Mouse (Mus musculus) embryonic facial prominence, embryonic 13.5 days (tissue): ENCODE results near the gene Ugt1a7c. TPM values are rescaled to one million over a fixed set of nuclear protein-coding genes. Genes with fewer than 3 reads are reported as not detected.
A peak's percentile ranks its signal among the peaks of the same experiment; 100 is the strongest.

Experiments used
- ATAC-seq: fragments of 200-750 bp; cut with Nextera tagmentation; 2 replicates; pipeline ENCODE4 v1.8.0; 2017; ENCODE audit warnings: low read depth; ENCODE audit not compliant: insufficient number of reproducible peaks, insufficient read depth, low FRiP score, low TSS enrichment
- H3K27ac ChIP-seq: fragments of 300-500 bp; sonication (generic); 2 replicates; pipeline ENCODE4 v1.5.1; 2015; ENCODE audit warnings: moderate library complexity, mild to moderate bottlenecking, inconsistent platforms
- H3K27me3 ChIP-seq: fragments of 300-500 bp; sonication (generic); 2 replicates; pipeline ENCODE4 v1.6.1; 2015; ENCODE audit warnings: mild to moderate bottlenecking, inconsistent platforms
- H3K36me3 ChIP-seq: fragments of 300-500 bp; sonication (generic); 2 replicates; pipeline ENCODE4 v1.6.1; 2015; ENCODE audit warnings: mild to moderate bottlenecking, inconsistent platforms
- H3K4me1 ChIP-seq: fragments of 300-500 bp; sonication (generic); 2 replicates; pipeline ENCODE4 v1.6.1; 2015; ENCODE audit warnings: inconsistent platforms
- H3K4me2 ChIP-seq: fragments of 300-500 bp; sonication (generic); 2 replicates; pipeline ENCODE4 v1.6.1; 2015; ENCODE audit warnings: moderate library complexity, mild to moderate bottlenecking, inconsistent platforms
- H3K4me3 ChIP-seq: fragments of 300-500 bp; sonication (generic); 2 replicates; pipeline ENCODE4 v1.5.1; 2015; ENCODE audit warnings: mild to moderate bottlenecking, inconsistent platforms
- H3K9ac ChIP-seq: fragments of 300-500 bp; sonication (generic); 2 replicates; pipeline ENCODE4 v1.6.1; 2015; ENCODE audit warnings: mild to moderate bottlenecking, inconsistent platforms
- H3K9me3 ChIP-seq: fragments of 300-500 bp; sonication (generic); 2 replicates; pipeline ENCODE4 v1.6.1; 2016; ENCODE audit warnings: inconsistent platforms
- WGBS: fragments of 180-500 bp; shearing (Covaris S2); methylation state at CpG from one replicate; pipeline ENCODE4 v1.1.7; 2015; ENCODE audit warnings: mixed read lengths; 5-methylcytosine and 5-hydroxymethylcytosine counted together
- polyA plus RNA-seq: library from polyadenylated mRNA; unstranded; fragments of >200 nt; fragmentation: Nextera tagmentation; extraction: Ambion mirVana; gene quantifications from 2 replicates; pipeline ENCODE4 v1.2.1, GENCODE M21; 2015

The Ugt1a7c gene
- polyA plus RNA-seq, 1 experiment from 2014 or later = 1.6 TPM

DNA sequence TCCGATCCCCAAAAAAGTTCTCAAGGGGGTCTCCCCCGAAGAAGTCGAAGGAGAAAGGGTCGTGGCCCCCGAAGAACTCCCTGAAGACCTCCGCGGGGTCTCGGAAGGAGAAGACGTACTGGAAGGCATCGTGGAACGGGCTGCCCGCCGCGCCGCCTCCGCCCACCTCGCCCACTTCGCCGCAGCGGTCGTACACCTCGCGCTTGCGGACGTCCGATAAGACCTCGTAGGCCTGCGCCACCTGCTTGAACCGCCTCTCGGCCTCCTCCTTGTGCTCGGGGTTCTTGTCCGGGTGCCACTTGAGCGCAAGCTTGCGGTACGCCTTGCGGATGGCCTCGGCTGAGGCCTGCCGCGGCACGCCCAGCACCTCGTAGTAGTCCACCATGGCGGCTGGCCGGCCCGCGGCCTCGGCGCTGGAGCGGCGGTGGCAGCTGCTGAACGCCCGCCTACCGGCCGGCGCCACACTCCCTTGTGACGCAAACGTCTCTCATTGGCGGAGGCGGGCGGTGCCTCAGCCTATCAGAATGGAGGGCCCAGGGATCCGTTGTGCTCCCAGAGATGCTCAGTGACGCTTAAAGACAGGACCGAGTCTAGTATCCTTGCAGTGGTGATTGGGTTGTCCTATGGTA, 110.5 kb downstream of the Ugt1a7c start, which contains the start of gene Dnajb3:
TSS of gene Dnajb3 (minus strand) at position 489 of the 629 bp plus-strand sequence.
- H3K27ac ChIP-seq = no peak within 1 kb of the TSS
- H3K4me3 ChIP-seq = peak within 1 kb of the TSS; percentile 52
- ATAC-seq = peak; percentile 94
- WGBS = 7% methylated on average over 62 of the region's 62 CpGs
- H3K9me3 ChIP-seq = peaks cover 10% of the 10 kb centered on the region
- H3K27me3 ChIP-seq = no peaks in the 10 kb centered on the region
- H3K36me3 ChIP-seq = no peaks in the 10 kb centered on the region
- H3K4me1 ChIP-seq = 0 out of 2 replicates have a peak, but pooled peaks cover 8% of the 10 kb centered on the region
- H3K9ac ChIP-seq = peak within 1 kb of the TSS; percentile 77
- peak within 1 kb of the TSS; percentile 83 for H3K4me2 ChIP-seq

DNA sequence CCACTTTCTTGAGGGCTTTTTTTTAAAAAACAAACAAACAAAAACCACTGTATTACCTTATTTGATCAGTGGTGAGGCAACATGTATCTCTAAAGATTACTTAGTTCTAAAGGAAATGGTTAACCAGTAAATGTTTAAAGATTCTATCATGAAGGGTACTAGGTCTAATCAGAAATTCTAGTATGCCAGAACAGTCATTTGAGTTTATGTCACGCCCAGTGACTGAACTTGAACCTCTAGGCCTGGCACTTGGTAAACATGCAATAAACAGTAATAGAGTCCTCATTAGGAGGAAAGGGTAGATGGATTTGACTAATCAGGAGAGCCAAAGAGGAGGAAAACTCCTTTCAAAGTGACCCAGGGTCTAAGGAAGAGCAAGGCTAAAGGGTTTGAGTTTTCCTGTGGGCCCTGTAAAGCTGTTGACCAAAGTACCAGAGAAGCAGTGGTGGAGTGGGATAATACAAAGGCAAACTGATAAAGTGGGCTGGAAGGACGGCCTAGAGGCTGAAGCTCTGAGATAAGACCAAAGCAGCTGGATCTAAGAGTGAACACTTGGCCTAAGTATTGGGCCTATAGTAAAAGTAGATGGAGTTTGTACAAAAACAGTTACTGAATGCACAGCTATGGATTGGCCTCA, 112.1 kb downstream of the Ugt1a7c start:
- H3K9me3 ChIP-seq = peaks cover 17% of the 10 kb centered on the region
- no peak overlapping the region for H3K27ac ChIP-seq
- WGBS = 76% methylated on average over 2 of the region's 2 CpGs
- H3K36me3 ChIP-seq = no peaks in the 10 kb centered on the region
- 0 out of 2 replicates have a peak, but pooled peaks cover 8% of the 10 kb centered on the region for H3K4me1 ChIP-seq
- no peak overlapping the region for H3K4me3 ChIP-seq
- no peak overlapping the region for H3K9ac ChIP-seq
- no peak for ATAC-seq
- H3K27me3 ChIP-seq = no peaks in the 10 kb centered on the region
- no peak overlapping the region for H3K4me2 ChIP-seq

DNA sequence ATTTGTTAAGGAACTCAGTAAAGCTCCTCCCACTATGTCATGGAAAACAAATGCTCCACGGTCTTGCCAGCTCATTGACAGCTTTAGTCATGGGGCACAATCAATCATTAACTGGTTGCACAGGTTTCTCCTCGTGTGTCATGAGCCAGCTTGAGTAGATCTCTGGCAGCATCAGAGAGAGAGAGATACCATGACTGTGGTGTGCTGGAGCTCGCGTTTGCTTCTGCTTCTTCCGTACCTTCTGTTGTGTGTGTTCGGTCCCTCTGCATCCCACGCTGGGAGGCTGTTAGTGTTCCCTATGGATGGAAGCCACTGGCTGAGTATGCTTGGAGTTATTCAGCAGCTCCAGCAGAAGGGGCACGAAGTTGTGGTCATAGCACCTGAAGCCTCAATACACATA, 117.0 kb downstream of the Ugt1a7c start, which contains the start of gene Ugt1a1:
TSS of gene Ugt1a1 (plus strand) at position 148 of the 400 bp plus-strand sequence.
- no peaks in the 10 kb centered on the region for H3K4me1 ChIP-seq
- H3K9me3 ChIP-seq = peaks cover 53% of the 10 kb centered on the region
- H3K27ac ChIP-seq = no peak within 1 kb of the TSS
- H3K36me3 ChIP-seq = no peaks in the 10 kb centered on the region
- H3K9ac ChIP-seq = no peak within 1 kb of the TSS
- no peak within 1 kb of the TSS for H3K4me3 ChIP-seq
- 67% methylated on average over 8 of the region's 8 CpGs for WGBS
- no peak for ATAC-seq
- H3K4me2 ChIP-seq = no peak within 1 kb of the TSS
- no peaks in the 10 kb centered on the region for H3K27me3 ChIP-seq

DNA sequence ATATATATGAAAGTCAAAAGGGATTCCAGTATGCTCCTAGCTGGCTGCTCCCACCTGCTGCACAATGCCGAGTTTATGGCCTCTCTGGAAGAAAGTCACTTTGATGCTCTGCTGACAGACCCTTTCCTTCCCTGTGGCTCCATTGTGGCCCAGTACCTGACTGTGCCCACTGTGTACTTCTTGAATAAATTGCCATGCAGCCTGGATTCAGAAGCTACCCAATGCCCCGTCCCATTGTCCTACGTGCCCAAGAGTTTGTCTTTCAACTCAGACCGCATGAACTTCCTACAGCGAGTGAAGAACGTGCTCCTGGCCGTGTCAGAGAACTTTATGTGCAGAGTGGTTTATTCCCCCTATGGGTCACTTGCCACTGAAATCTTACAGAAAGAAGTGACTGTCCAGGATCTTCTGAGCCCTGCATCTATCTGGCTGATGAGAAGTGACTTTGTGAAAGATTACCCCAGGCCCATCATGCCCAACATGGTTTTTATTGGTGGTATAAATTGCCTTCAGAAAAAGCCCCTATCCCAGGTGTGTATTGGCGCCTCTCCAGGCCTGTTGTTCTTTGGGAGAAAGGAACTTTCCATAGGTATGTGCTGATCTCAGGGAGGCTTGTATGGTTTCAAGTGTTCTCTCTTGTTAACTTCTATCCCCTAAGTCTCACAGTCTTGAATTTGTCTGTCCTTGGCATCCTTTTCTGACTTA, 117.6 kb downstream of the Ugt1a7c start:
- Histone ChIP-seq H3K27ac (no peak overlapping the region), H3K4me2 (no peak overlapping the region), H3K36me3 (no peaks in the 10 kb centered on the region), H3K9ac (no peak overlapping the region), H3K4me1 (no peaks in the 10 kb centered on the region), H3K4me3 (no peak overlapping the region), H3K9me3 (peaks cover 60% of the 10 kb centered on the region), H3K27me3 (no peaks in the 10 kb centered on the region)
- WGBS = 59% methylated on average over 8 of the region's 8 CpGs
- peak; percentile 8; the same call in 1 of the 2 replicates for ATAC-seq

DNA sequence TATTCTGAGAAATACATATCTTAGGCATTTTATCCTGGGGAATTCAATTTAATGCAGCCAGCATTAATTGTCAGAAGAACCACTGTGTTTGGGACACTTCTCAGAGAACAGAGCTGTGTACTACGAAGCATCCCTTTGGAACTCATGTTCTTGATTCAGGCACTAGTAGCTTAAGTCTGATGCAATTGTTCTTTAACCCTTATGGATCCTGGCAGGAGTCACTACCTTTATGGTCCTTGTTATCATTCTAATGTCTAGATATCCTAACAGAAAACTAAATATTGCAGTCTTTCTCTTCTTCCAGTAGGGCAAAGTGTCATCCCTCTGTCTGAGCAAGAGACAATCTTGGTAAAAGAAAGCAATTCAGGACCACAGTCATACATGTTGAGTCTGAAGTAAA, 118.2 kb downstream of the Ugt1a7c start:
- WGBS = 83% methylated on average over 1 of the region's 1 CpGs
- Histone ChIP-seq H3K27me3 (no peaks in the 10 kb centered on the region), H3K4me3 (no peak overlapping the region), H3K4me2 (no peak overlapping the region), H3K9ac (no peak overlapping the region), H3K27ac (no peak overlapping the region), H3K9me3 (peaks cover 62% of the 10 kb centered on the region), H3K4me1 (no peaks in the 10 kb centered on the region), H3K36me3 (no peaks in the 10 kb centered on the region)
- no peak for ATAC-seq

DNA sequence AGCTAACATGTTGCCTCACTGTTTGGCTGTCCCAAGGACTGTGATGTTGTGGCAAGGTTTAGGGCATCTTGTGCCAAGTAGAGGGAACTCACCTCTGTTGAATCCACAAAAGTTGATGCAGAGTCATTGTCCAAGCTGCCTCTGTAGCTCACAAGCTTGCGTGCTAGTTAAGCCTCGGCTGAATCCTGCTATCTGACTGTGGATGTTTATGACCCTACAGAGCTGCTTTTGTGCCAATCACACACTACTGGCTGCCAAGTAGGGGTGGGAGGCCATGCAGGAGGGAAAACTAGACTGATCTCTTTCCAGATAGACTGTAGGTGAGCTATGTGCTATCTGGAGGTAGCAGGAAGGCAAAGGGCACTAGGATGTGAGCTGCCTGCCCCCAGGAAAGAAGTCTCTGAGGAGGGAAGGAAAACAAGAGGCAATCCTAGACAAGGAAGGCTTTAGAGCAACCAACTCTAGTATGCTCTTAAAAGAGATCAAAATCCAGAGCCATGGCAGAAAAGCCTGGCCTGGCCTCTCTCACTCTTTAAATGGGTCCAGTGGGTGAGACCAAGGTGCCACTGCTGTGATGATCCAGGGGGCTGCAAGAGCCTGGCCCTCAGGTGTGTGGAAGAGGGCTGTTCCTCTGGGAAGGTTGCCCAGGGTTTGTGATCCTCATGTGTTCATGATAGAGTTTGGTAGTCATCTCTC, 119.1 kb downstream of the Ugt1a7c start:
- H3K9ac ChIP-seq = no peak overlapping the region
- 79% methylated on average over 2 of the region's 2 CpGs for WGBS
- no peaks in the 10 kb centered on the region for H3K36me3 ChIP-seq
- H3K27ac ChIP-seq = no peak overlapping the region
- ATAC-seq = 0 out of 2 replicates have a peak, but pooled peaks have one; percentile 1
- no peak overlapping the region for H3K4me2 ChIP-seq
- no peak overlapping the region for H3K4me3 ChIP-seq
- peaks cover 62% of the 10 kb centered on the region for H3K9me3 ChIP-seq
- no peaks in the 10 kb centered on the region for H3K4me1 ChIP-seq
- no peaks in the 10 kb centered on the region for H3K27me3 ChIP-seq

DNA sequence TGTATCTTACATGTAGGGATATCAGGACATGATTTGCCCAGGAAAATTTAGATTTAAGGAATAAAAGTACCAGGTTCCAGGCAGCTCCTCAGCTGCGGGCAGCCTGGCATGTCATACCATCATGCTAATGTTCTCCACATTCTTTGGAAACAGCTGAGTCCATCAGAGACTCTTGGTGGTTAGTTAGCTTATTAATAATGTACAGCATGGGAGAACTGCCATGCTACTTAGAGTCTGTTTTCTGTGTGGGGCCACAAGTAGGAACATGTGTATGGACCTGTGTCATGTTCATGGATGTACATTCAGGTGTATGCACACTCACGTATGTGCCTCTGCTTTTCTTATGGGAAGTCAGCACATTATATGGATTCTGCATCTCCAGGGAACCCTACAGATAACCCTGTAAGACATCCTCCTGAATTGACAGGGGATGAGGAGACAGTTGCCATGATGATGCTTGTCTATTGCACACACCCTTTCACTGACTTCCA, 119.6 kb downstream of the Ugt1a7c start:
- Histone ChIP-seq H3K9ac (no peak overlapping the region), H3K9me3 (peaks cover 62% of the 10 kb centered on the region), H3K4me1 (no peaks in the 10 kb centered on the region), H3K36me3 (no peaks in the 10 kb centered on the region), H3K4me2 (no peak overlapping the region), H3K4me3 (no peak overlapping the region), H3K27ac (no peak overlapping the region), H3K27me3 (no peaks in the 10 kb centered on the region)
- ATAC-seq = no peak
- WGBS = 75% methylated on average over 2 of the region's 2 CpGs

DNA sequence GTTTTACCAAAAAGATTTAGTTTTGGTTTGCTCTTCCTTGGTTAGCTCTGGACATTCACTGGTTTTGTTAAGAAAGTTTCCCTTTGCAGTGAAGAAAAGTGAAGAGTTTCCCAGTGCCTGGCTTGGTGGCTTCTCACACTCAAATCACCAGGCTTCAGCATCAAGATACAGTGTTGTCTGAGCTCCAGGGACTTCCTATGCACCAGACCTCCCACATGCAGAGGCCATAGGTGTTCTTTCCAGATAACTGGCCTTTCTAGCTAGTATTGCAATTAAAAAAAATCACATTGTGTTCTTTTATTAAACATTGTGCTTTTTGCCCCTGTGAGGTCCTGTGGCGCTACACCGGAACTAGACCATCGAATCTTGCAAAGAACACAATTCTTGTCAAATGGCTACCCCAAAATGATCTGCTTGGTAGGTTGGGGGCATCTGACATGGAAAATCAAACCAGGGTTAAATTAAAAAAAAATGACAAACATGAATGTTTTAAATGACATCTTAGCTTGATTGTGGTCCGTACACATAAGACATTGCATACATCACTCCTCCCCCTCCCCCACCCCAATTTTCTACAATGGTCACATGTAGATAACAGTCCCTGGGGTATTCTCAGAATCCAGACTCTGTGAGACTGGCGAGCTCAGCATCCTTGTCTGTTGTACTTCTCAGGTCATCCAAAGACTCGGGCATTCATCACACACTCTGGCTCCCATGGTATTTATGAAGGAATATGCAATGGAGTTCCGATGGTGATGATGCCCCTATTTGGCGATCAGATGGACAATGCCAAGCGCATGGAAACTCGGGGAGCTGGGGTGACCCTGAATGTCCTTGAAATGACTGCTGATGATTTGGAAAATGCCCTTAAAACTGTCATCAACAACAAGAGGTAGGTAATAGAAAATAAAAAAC, 120.9 kb downstream of the Ugt1a7c start:
- Histone ChIP-seq H3K4me2 (no peak overlapping the region), H3K36me3 (no peaks in the 10 kb centered on the region), H3K9me3 (peaks cover 60% of the 10 kb centered on the region), H3K27me3 (no peaks in the 10 kb centered on the region), H3K27ac (no peak overlapping the region), H3K4me1 (no peaks in the 10 kb centered on the region), H3K4me3 (no peak overlapping the region), H3K9ac (no peak overlapping the region)
- ATAC-seq = no peak
- WGBS = 70% methylated on average over 10 of the region's 10 CpGs

DNA sequence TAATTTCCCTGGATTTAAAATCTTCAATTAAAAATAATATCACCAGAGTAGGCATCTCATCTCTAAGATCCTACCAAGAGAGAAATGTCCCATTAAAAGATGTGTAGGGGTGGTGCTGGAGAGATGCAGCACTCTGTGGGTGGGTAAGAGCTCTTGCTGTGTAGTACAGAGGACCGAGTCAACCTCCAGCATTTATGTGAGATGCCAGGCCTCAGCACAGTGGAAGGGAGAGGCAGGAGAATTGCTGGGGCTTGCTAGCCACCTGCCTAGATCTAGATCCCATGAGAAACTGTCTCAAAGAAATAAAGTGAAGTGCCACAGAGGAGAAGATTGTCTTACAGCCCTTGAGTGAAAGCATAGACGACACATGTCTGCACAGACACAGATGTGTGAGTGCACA, 121.7 kb downstream of the Ugt1a7c start:
- Histone ChIP-seq H3K9ac (no peak overlapping the region), H3K36me3 (no peaks in the 10 kb centered on the region), H3K27ac (no peak overlapping the region), H3K4me2 (no peak overlapping the region), H3K4me1 (no peaks in the 10 kb centered on the region), H3K27me3 (no peaks in the 10 kb centered on the region), H3K9me3 (peaks cover 57% of the 10 kb centered on the region), H3K4me3 (no peak overlapping the region)
- ATAC-seq = no peak
- WGBS = 50% methylated on average over 2 of the region's 2 CpGs

DNA sequence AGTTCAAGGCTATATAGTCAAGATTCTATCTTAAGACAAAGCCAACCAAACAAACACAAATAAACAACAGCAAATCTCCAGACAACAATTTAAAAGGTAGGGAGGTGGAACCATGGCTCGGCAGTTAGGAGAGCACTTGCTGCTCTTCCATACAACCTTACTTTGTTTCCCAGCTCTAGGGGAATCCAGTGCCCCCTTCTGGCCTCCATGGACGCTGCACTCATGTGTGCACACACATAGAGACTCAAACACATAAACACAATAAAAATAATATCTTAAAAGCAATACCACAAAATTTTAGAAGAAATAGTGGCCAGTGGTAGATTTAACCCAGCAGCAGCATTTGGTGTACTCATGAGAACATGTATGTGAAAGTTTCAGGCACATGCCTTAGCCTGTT, 122.3 kb downstream of the Ugt1a7c start:
- H3K4me1 ChIP-seq = no peaks in the 10 kb centered on the region
- no peak overlapping the region for H3K4me2 ChIP-seq
- no peaks in the 10 kb centered on the region for H3K36me3 ChIP-seq
- 57% methylated on average over 2 of the region's 2 CpGs for WGBS
- H3K9me3 ChIP-seq = peaks cover 51% of the 10 kb centered on the region
- H3K27me3 ChIP-seq = no peaks in the 10 kb centered on the region
- H3K27ac ChIP-seq = no peak overlapping the region
- ATAC-seq = no peak
- H3K4me3 ChIP-seq = no peak overlapping the region
- no peak overlapping the region for H3K9ac ChIP-seq
